Mouse (Mus musculus): ENCODE results near the gene Os9.

GRCm38 (mm10) chr10:127098514-127098913 lies 22.4 kb downstream of the Os9 start:
- TF ChIP-seq CTCF (IDR thresholded peaks at IDR 0.05; ENCODE audit: borderline replicate concordance, insufficient read depth, low read length): no peak
- TF ChIP-seq POLR2A (IDR thresholded peaks at IDR 0.05; ENCODE audit: low read depth, low read length): no peak
